Mouse (Mus musculus) testis, postnatal 14 days (tissue): ENCODE data around the gene Hspa8.

Source experiments
- DNase-seq: peaks from one replicate; pipeline ENCODE4 v3.0.0; 2021; ENCODE audit warnings: low spot score

The Hspa8 gene

DNA sequence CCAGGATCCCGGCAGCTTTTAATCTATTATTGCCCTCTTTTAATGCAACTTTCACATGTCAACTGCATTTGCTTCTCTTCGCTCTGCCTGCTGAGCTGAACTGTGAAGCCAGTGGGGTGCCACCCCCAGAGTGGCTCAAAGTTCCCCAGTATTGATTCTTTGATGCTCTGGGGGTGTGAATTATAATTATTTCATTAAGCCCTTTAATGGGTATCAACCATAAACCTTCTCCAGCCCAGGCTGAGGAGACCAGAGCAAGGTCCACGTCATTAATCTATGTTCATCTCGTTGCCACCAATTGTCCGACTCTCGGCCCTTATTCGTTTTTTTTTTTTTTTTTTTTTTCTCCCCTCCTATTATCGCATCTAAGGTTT is 8.1 kb downstream of the Hspa8 start:
- no peak for DNase-seq

DNA sequence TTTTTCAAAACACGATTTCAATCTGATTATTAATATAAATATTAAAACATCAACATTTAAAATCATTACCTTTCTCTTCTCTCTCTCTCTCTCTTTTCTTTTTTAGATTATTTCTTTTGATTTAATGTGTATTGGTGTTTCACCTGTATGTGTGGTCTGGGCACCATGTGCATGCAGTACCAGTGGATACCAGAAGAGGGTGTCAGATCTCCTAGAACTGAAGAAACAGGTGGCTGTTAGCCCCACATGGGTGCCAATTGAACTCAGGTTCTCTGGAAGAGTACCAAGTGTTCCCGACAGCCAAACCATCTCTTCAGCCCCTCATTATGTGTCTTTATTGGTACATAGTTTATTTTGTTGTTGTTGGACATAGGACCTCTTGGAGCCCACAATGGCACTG is 11.1 kb downstream of the Hspa8 start:
- DNase-seq = peak; percentile 36

DNA sequence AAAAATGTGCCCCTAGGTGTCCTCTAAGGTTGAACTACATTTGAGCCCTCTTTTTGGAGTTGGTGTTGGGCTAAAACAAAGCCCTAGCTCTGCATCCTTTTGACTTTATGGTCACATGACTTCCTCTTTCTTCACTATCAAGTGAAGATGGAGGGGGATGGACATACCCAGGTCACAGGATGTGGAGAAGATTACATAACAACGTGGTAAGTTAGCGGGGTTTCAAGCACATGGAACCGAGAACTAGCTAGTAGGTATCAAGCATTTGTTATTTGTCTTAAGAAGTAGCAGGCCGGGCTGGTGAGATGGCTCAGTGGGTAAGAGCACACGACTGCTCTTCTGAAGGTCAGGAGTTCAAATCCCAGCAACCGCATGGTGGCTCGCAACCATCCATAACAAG is 13.3 kb downstream of the Hspa8 start:
- DNase-seq = no peak

DNA sequence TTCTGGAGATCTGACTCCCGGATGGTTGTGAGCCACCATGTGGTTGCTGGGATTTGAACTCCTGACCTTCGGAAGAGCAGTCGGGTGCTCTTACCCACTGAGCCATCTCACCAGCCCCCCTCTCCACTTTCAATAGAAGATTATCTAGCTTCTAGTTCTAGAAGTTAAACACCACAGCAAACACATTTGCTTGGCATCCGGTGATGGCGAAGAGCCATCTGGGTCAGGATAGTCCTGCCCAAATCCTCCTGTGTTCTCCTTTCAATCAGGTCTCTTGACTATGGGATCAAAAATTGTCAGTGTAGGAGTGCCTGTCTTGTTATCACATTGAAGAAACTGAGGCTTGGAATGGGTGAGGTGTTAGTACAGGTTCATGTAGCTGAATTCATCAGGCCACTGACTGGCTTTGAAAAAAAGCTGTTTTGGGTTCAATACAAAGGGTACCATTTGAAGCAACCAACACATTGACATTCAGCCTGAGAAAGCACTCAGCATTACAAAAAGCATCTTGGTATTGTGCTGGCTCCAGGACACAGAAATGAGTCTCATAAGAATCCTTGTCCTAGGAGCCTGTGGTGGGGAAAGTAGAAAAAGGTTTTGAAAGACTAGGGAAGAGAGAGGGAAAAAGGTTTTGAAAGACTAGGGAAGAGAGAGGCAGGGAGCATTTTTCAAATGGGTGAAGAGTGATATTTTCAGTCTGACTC is 16.7 kb downstream of the Hspa8 start:
- DNase-seq = no peak

DNA sequence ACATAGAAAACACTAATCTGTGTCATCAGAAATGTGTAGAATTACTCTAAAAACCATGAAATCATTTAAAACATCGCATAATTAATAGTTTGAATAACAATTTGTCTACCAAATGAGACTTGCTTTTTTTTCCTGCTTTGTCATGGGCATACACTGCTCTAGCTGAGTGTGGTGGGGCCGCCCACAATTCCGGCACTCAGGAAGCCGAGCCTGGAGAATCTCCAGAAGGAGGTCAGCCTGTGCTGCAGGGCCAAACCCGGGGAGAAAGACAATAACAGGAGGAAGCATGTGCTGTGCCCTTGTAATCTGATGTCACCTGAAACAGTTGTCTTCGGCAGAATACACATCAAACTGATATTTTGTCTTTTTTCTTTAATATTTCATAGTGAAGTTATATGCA is 24.8 kb downstream of the Hspa8 start:
- DNase-seq = no peak

DNA sequence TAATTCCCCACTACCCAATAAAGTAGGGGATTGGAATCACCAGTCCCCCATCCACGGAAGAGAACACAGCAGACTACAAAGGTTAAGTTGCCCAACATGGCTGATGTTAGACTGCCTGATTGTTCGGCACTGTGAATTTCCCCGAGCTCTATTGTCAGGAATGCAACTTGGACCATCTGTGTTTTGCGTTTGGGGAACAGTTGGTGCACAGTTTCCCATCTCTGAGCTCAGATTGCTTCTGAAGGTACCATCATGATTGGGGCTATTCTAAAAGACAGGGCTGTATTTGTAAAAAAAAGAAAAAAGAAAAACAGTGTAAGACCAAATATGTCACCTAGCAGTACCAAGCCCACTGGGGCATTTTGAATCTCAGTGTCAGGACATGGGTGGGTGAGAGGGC is 26.6 kb downstream of the Hspa8 start:
- DNase-seq = no peak

DNA sequence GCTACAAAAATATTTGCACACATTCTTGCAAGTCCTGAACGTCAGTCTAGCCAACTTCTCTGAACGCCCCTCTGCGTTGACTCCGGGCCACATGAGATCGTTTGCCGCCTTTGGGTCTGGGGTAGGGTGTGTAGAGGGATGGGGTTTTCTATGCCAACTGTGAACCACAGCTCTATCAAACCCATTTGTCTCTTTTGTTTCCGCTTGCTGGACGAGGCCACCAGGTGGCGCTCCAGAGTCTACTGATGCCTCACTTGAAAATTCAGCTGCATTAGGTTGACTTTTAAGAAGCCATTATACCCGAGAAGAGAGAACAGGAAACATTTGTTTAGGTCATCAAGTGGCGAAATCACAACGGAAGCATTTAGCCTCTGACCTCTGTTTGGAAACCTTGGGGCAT is 33.8 kb downstream of the Hspa8 start:
- DNase-seq = peak; percentile 47

DNA sequence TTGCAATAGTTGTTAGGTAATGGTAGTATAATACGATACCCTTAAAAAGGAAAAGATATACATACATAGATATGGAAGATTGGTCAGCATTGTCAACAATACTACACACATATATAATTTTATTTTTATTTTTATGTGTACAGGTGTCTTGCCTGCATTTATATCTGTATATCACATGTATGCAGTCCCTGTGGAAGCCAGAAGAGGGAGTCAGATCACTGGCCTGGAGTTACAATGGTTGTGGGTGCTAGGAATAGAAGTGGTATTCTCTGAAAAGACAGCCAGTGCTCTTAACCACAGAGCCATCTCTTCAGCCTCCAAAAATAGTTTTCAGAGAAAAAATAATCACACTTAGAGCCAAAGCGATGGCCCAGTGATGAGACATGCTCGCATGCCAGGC is 35.9 kb downstream of the Hspa8 start:
- no peak for DNase-seq

DNA sequence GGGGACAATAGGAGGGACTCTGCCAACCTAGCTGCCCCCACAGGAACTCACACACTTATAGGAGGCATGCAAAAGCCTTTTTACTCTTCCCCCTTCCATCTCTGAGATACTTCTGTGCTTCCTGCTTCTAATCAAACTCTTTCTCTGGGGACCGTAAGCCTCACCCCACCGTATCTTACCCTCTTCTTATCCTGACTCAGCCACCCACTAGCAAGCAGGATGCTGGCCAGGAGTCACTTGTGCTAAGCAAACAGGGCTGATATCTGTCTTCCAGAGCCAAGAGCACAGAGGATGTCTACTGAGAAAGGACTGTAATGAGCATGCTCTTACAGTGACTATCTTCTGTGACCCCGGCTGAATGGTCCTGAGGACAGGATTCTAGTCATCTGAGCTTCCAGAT is 38.9 kb downstream of the Hspa8 start:
- DNase-seq = no peak

DNA sequence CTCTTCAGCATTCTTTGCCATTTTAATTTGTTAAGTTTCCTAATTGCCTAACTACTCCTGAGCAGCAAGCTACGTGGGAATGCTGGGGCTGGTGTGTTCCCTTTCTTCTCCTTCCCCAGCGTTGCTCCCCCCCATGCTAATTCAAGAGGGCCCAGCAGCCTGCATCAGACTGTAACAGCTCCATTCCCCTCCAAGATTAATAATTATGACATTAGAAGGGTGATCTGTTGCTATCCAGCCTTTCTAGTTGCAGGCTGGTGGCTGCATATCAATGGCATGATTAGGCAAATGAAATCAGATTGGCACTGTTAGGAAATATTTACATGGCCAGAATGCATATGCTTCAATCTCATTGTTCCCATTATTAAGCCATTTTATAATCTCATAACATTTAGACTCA is 50.7 kb downstream of the Hspa8 start:
- no peak for DNase-seq

DNA sequence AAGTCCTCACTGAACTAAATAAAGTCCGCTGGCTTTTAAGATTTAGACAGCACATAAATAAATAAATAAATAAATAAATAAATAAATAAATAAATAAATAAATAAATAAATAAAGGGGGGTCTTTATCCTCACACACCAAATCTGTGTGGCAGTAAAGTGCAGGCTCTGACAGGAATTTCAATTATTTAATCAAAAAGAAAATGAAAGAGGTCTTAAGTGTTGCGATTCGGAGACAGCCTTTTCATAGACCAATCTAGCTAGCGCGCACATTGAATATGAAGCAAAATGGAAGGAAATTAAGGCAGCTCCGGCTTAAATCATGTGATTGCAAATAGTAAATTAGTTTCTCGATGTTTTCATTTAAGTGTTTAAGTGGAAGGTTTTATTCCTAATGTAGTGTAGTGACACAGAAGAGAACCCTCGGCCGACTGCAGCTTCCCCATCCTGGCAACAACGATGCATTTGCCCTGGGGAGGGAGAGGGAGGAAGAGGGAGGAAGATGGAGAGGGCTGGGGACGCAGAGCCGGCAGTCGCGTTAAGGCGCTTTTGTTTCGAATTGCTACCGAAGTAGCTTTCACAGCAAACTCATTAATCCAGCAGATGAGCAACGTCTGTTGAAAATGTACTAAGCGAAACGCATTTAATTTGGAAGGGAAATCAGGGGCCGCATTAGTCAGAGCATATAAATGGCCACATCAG is 57.8 kb downstream of the Hspa8 start:
- no peak for DNase-seq

DNA sequence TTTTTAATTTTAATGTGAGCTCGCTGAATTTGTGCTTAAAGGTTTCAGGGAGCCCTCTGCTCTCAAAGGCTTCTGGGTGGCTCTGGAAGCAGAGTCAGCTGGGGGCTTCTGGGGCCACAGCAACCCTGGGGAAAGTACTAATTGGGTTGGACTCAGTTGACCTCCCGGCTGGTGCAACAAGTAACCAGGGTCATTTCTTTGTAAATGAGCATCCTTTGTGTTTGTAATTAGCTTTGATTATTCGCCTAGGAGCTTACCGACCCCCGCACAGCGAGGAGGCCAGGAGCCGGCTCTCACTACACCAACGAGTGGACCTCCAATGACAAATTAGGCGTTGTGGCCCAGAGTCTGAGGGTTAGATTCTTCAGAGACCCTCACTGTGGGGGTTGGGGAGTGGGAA is 58.4 kb downstream of the Hspa8 start:
- DNase-seq = no peak
